Mouse (Mus musculus) embryonic facial prominence, embryonic 11.5 days (tissue): ENCODE measurements around the gene Nicn1. TPM values are rescaled to one million over a fixed set of nuclear protein-coding genes. Genes with fewer than 3 reads are reported as not detected.

Experiments used
- ATAC-seq: fragments of 200-750 bp; cut with Nextera tagmentation; replicated peaks from 2 replicates; pipeline ENCODE4 v1.8.0; 2017; ENCODE audit warnings: low read depth; ENCODE audit not compliant: insufficient number of reproducible peaks, low FRiP score, low TSS enrichment
- DNase-seq: peaks from one replicate; pipeline ENCODE4 v3.0.0-alpha.2; 2015; ENCODE audit warnings: low spot score
- H3K27ac ChIP-seq: fragments of 300-500 bp; sonication (generic); replicated peaks from 2 replicates; pipeline ENCODE4 v1.5.1; 2014; ENCODE audit warnings: mild to moderate bottlenecking, low read depth, low read length, control low read depth
- H3K27me3 ChIP-seq: fragments of 300-500 bp; sonication (generic); 2 replicates; pipeline ENCODE4 v1.6.1; 2014; ENCODE audit warnings: mild to moderate bottlenecking, low read length, moderate library complexity, mixed read lengths; ENCODE audit not compliant: control insufficient read depth, insufficient read depth
- H3K36me3 ChIP-seq: fragments of 300-500 bp; sonication (generic); replicated peaks from 2 replicates; pipeline ENCODE4 v1.6.1; 2014; ENCODE audit warnings: low read depth, mild to moderate bottlenecking, low read length, moderate library complexity, mixed read lengths; ENCODE audit not compliant: control insufficient read depth, insufficient read depth
- H3K4me1 ChIP-seq: fragments of 300-500 bp; sonication (generic); 2 replicates; pipeline ENCODE4 v1.6.1; 2014; ENCODE audit warnings: low read length, mixed read lengths; ENCODE audit not compliant: control insufficient read depth, insufficient read depth
- H3K4me2 ChIP-seq: fragments of 300-500 bp; sonication (generic); 2 replicates; pipeline ENCODE4 v1.6.1; 2014; ENCODE audit warnings: low read depth, mild to moderate bottlenecking, control low read depth, low read length, moderate library complexity
- H3K4me3 ChIP-seq: fragments of 300-500 bp; sonication (generic); 2 replicates; pipeline ENCODE4 v1.5.1; 2014; ENCODE audit warnings: low read depth, low read length, control low read depth
- H3K9ac ChIP-seq: fragments of 300-500 bp; sonication (generic); replicated peaks from 2 replicates; pipeline ENCODE4 v1.6.1; 2014; ENCODE audit warnings: mild to moderate bottlenecking, control low read depth, low read length
- H3K9me3 ChIP-seq: fragments of 300-500 bp; sonication (generic); replicated peaks from 2 replicates; pipeline ENCODE4 v1.6.1; 2016; ENCODE audit warnings: mild to moderate bottlenecking, low read length, inconsistent platforms, mixed read lengths; ENCODE audit not compliant: control insufficient read depth
- WGBS: fragments of 180-500 bp; shearing (Covaris S2); extraction: QIAGEN DNeasy Blood & Tissue Kit; methylation state at CpG from one replicate; pipeline ENCODE4 v1.1.7; 2014; 5-methylcytosine and 5-hydroxymethylcytosine counted together
- polyA plus RNA-seq: library from polyadenylated mRNA; unstranded; fragments of >200 nt; fragmentation: Nextera tagmentation; extraction: Ambion mirVana; gene quantifications from 2 replicates; pipeline ENCODE4 v1.2.1, GENCODE M21; 2014

Gene Nicn1
- polyA plus RNA-seq, 1 experiment from 2014 or later, result 48.4 TPM

DNA sequence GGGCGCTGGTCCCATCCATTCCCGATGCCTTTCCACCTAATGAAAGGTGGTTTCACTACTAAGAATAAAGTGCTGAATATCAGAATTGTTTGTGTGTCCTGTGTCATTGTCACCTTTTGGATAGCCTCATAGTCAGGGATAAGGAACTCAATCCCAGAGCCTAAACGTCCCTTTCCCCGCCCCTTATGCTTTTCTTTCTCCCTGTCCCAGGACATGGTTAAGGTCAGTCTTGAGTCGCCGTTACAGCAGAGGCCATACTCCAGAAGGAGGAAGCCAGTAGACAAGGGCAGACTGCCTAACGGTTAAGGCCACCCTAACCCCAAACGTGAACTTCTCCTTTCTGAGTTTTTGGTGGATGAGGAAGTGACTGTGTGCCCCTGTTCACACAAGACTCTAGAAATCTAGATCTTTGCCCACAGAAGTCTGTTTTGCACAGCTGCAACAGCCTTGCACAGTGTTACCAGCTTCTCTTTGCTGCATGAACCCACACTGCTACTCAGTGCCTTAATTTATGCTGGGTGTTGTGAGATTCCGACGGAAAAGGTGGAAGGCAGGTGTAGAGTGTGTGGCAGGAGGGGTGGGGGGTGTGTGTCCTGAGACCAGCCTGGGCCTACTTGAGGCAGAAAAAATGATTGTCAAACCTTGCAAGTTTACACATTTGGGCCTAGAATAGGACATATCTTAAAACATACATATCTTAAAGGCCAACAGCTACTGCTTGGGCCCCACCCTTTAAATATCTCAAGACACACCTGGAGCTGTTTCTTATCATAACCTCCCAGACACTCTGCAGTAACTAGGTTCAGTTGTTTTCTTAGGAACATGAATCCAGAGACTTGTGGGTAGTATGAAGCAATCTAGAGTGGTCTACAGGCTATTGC lies 50.3 kb downstream of the Nicn1 start:
- ATAC-seq (no peak), DNase-seq (no peak)
- WGBS, result 62% methylated on average over 10 of the region's 10 CpGs

GRCm38 (mm10) chr9:108341139-108341475 lies 50.9 kb downstream of the Nicn1 start:
- Histone ChIP-seq H3K4me3 (no peak overlapping the region; the same call in 1 of the 2 replicates), H3K36me3 (no peaks in the 10 kb centered on the region), H3K4me2 (no peak overlapping the region), H3K27ac (no peak overlapping the region), H3K4me1 (no peaks in the 10 kb centered on the region), H3K9ac (no peak overlapping the region), H3K27me3 (no peaks in the 10 kb centered on the region), H3K9me3 (no peaks in the 10 kb centered on the region)
- 88% methylated on average over 5 of the region's 5 CpGs for WGBS
- no peak for ATAC-seq
- no peak for DNase-seq

More for the DNA sequence above, 50.3 kb downstream of the Nicn1 start:
- H3K27ac ChIP-seq, result no peak overlapping the region
- H3K4me2 ChIP-seq, result peak overlapping the region; percentile 59
- no peaks in the 10 kb centered on the region for H3K36me3 ChIP-seq
- H3K9ac ChIP-seq, result peak overlapping the region; percentile 82
- H3K4me1 ChIP-seq, result no peaks in the 10 kb centered on the region
- peak overlapping the region; percentile 70 for H3K4me3 ChIP-seq
- no peaks in the 10 kb centered on the region for H3K27me3 ChIP-seq
- no peaks in the 10 kb centered on the region for H3K9me3 ChIP-seq

GRCm38 (mm10) chr9:108341801-108342200 lies 51.6 kb downstream of the Nicn1 start:
- Histone ChIP-seq H3K4me1 (no peaks in the 10 kb centered on the region), H3K36me3 (no peaks in the 10 kb centered on the region), H3K4me3 (no peak overlapping the region), H3K9me3 (no peaks in the 10 kb centered on the region), H3K9ac (no peak overlapping the region), H3K27ac (no peak overlapping the region), H3K4me2 (no peak overlapping the region), H3K27me3 (no peaks in the 10 kb centered on the region)
- ATAC-seq (no peak), DNase-seq (no peak)

DNA sequence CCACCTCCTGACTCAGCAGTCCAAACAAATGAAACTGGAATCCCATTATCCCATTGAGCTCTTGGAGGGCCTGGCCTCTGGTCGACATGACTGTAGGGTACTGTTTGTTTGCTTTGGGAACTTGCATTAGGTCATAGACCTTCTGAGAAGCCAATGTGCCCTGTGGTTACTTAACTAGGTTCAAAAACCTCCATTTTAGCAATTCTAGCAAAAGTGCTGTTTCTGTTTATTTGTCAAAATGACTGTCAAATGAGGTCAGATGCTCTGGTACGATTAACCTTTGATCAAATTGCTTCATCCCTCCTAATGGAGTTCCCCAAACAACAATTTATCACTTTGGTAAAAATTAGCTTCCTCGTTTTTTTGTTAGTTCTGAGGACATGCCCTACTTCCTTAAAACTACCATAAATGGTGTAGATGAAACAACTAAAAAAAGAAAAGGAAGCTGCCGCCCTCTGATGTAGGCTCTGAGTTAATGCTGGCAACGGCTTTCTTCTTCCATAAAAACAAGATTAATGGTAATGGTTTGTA lies 52.1 kb downstream of the Nicn1 start:
- H3K4me3 ChIP-seq, result no peak overlapping the region
- no peak overlapping the region for H3K9ac ChIP-seq
- no peaks in the 10 kb centered on the region for H3K4me1 ChIP-seq
- no peaks in the 10 kb centered on the region for H3K36me3 ChIP-seq
- no peaks in the 10 kb centered on the region for H3K27me3 ChIP-seq
- DNase-seq (no peak), ATAC-seq (no peak)
- no peak overlapping the region for H3K4me2 ChIP-seq
- 52% methylated on average over 5 of the region's 5 CpGs for WGBS
- no peak overlapping the region for H3K27ac ChIP-seq
- no peaks in the 10 kb centered on the region for H3K9me3 ChIP-seq

DNA sequence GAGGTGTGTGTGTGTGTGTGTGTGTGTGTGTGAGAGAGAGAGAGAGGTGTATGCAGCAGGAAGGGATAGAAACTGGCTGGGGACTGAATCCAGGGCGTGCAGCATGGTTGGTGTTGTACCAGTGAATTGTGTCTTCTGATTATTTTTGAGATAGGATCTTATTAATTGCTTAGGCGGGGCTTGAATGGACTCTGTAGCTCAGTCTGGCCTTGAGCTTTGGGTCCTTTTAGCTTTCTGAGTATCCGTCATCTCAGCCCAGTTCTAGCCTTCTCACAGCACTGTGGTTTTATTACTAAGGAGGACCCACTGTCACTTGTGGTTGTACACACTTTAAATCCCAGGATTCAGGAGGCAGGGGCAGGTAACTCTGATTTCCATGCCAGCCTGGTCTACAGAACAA lies 53.1 kb downstream of the Nicn1 start:
- no peaks in the 10 kb centered on the region for H3K9me3 ChIP-seq
- no peaks in the 10 kb centered on the region for H3K36me3 ChIP-seq
- WGBS, result 90% methylated on average over 3 of the region's 3 CpGs
- H3K9ac ChIP-seq, result no peak overlapping the region
- H3K4me2 ChIP-seq, result no peak overlapping the region
- no peak for ATAC-seq
- H3K4me3 ChIP-seq, result no peak overlapping the region
- no peak for DNase-seq
- H3K27ac ChIP-seq, result no peak overlapping the region
- no peaks in the 10 kb centered on the region for H3K27me3 ChIP-seq
- no peaks in the 10 kb centered on the region for H3K4me1 ChIP-seq

DNA sequence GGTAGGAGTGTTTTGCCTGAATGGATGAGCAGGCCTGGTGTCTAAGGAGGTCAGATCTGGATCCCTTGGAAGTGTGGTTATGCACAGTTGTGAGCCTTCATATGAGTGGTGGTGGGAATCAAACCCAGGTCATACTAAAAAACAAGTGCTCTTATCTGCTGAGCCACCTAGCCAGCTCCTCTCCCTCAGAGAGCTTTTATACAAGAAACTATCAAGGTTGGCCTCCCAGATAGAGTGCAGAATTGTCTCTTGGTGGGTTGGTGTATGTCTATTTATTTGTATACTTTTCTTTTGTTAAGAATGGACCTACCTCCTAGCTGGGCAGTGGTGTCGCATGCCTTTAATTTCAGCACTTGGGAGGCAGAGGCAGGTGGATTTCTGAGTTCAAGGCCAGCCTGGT lies 53.6 kb downstream of the Nicn1 start:
- no peaks in the 10 kb centered on the region for H3K4me1 ChIP-seq
- WGBS, result 100% methylated on average over 1 of the region's 1 CpGs
- no peak overlapping the region for H3K4me2 ChIP-seq
- no peaks in the 10 kb centered on the region for H3K9me3 ChIP-seq
- H3K4me3 ChIP-seq, result no peak overlapping the region
- no peaks in the 10 kb centered on the region for H3K36me3 ChIP-seq
- no peaks in the 10 kb centered on the region for H3K27me3 ChIP-seq
- no peak overlapping the region for H3K27ac ChIP-seq
- H3K9ac ChIP-seq, result no peak overlapping the region
- DNase-seq, result no peak
- no peak for ATAC-seq

GRCm38 (mm10) chr9:108344471-108344870 lies 54.2 kb downstream of the Nicn1 start:
- H3K36me3 ChIP-seq, result no peaks in the 10 kb centered on the region
- H3K4me3 ChIP-seq, result no peak overlapping the region
- no peak overlapping the region for H3K4me2 ChIP-seq
- 80% methylated on average over 4 of the region's 4 CpGs for WGBS
- ATAC-seq, result no peak
- H3K9ac ChIP-seq, result no peak overlapping the region
- H3K4me1 ChIP-seq, result no peaks in the 10 kb centered on the region
- DNase-seq, result no peak
- no peaks in the 10 kb centered on the region for H3K27me3 ChIP-seq
- no peaks in the 10 kb centered on the region for H3K9me3 ChIP-seq
- no peak overlapping the region for H3K27ac ChIP-seq
